Mouse (Mus musculus) intestine, postnatal 0 days (tissue): ENCODE measurements around the gene Doc2b. TPM values are rescaled to one million over a fixed set of nuclear protein-coding genes. Genes with fewer than 3 reads are reported as not detected.

ENCODE experiments used
- ATAC-seq: fragments of 200-750 bp; cut with Nextera tagmentation; 2 replicates; pipeline ENCODE4 v1.8.0; 2017; ENCODE audit warnings: mild to moderate bottlenecking, moderate TSS enrichment, moderate library complexity
- H3K27ac ChIP-seq: fragments of 300-500 bp; sonication (generic); 2 replicates; pipeline ENCODE4 v1.5.1; 2014; ENCODE audit warnings: mild to moderate bottlenecking, low read depth, low read length, moderate library complexity
- H3K27me3 ChIP-seq: fragments of 300-500 bp; sonication (generic); replicated peaks from 2 replicates; pipeline ENCODE4 v1.6.1; 2014; ENCODE audit warnings: low read length, mixed read lengths; ENCODE audit not compliant: control insufficient read depth, insufficient read depth
- H3K36me3 ChIP-seq: fragments of 300-500 bp; sonication (generic); 2 replicates; pipeline ENCODE4 v1.6.1; 2014; ENCODE audit warnings: mild to moderate bottlenecking, moderate library complexity; ENCODE audit not compliant: control insufficient read depth, insufficient read depth
- H3K4me1 ChIP-seq: fragments of 300-500 bp; sonication (generic); replicated peaks from 2 replicates; pipeline ENCODE4 v1.6.1; 2014; ENCODE audit warnings: antibody characterized with exemption, low read length, mixed read lengths; ENCODE audit not compliant: control insufficient read depth, insufficient read depth
- H3K4me2 ChIP-seq: fragments of 300-500 bp; sonication (generic); replicated peaks from 2 replicates; pipeline ENCODE4 v1.6.1; 2014; ENCODE audit warnings: low read depth, mild to moderate bottlenecking, moderate library complexity
- H3K4me3 ChIP-seq: fragments of 300-500 bp; sonication (generic); 2 replicates; pipeline ENCODE4 v1.5.1; 2014; ENCODE audit warnings: low read depth, low read length
- H3K9ac ChIP-seq: fragments of 300-500 bp; sonication (generic); 2 replicates; pipeline ENCODE4 v1.6.1; 2014; ENCODE audit warnings: mild to moderate bottlenecking, low read depth, low read length
- H3K9me3 ChIP-seq: fragments of 300-500 bp; sonication (generic); 2 replicates; pipeline ENCODE4 v1.6.1; 2016; ENCODE audit warnings: mixed run types; ENCODE audit not compliant: control insufficient read depth
- CTCF ChIP-seq: sonication (generic); IDR thresholded peaks from 2 replicates; pipeline ENCODE4 v1.5.1; 2016; ENCODE audit warnings: low read depth, mild to moderate bottlenecking, control low read depth, antibody characterized with exemption, moderate library complexity
- WGBS: fragments of 180-500 bp; shearing (Covaris S2); extraction: QIAGEN DNeasy Blood & Tissue Kit; methylation state at CpG from one replicate; pipeline ENCODE4 v1.1.7; 2014; 5-methylcytosine and 5-hydroxymethylcytosine counted together
- polyA plus RNA-seq: library from polyadenylated mRNA; unstranded; fragments of >200 nt; fragmentation: Nextera tagmentation; extraction: Ambion mirVana; gene quantifications from 2 replicates; pipeline ENCODE4 v1.2.1, GENCODE M21; 2015

Doc2b gene
- polyA plus RNA-seq, 1 experiment from 2014 or later, result 0.72 TPM

GRCm38 (mm10) chr11:75764521-75765023 lies 31.3 kb downstream of the Doc2b start:
- Histone ChIP-seq H3K9ac (no peak overlapping the region), H3K4me1 (no peaks in the 10 kb centered on the region), H3K9me3 (no peaks in the 10 kb centered on the region), H3K27ac (no peak overlapping the region), H3K36me3 (peaks cover 60% of the 10 kb centered on the region), H3K4me3 (no peak overlapping the region), H3K4me2 (no peak overlapping the region), H3K27me3 (no peaks in the 10 kb centered on the region)
- TF ChIP-seq CTCF, result no peak
- no peak for ATAC-seq
- 85% methylated on average over 4 of the region's 4 CpGs for WGBS

- no peak overlapping the region for H3K27ac ChIP-seq
- no peaks in the 10 kb centered on the region for H3K9me3 ChIP-seq
- H3K36me3 ChIP-seq, result peaks cover 72% of the 10 kb centered on the region
- H3K27me3 ChIP-seq, result no peaks in the 10 kb centered on the region
- H3K4me2 ChIP-seq, result no peak overlapping the region
- H3K4me1 ChIP-seq, result no peaks in the 10 kb centered on the region
- TF ChIP-seq CTCF, result no peak
- no peak overlapping the region for H3K9ac ChIP-seq
- ATAC-seq, result no peak
- H3K4me3 ChIP-seq, result no peak overlapping the region
- 50% methylated on average over 2 of the region's 2 CpGs for WGBS
Measured at GRCm38 (mm10) chr11:75762708-75763107, 33.1 kb downstream of the Doc2b start.

GRCm38 (mm10) chr11:75760785-75761184 lies 35.1 kb downstream of the Doc2b start:
- Histone ChIP-seq H3K4me3 (no peak overlapping the region), H3K36me3 (peaks cover 71% of the 10 kb centered on the region), H3K4me2 (no peak overlapping the region), H3K9ac (no peak overlapping the region), H3K9me3 (no peaks in the 10 kb centered on the region), H3K27ac (no peak overlapping the region), H3K27me3 (no peaks in the 10 kb centered on the region), H3K4me1 (no peaks in the 10 kb centered on the region)
- WGBS, result 90% methylated on average over 5 of the region's 5 CpGs
- TF ChIP-seq CTCF, result no peak
- ATAC-seq, result no peak

- 86% methylated on average over 1 of the region's 1 CpGs for WGBS
- Histone ChIP-seq H3K27ac (no peak overlapping the region), H3K4me3 (no peak overlapping the region), H3K36me3 (peaks cover 56% of the 10 kb centered on the region), H3K9ac (no peak overlapping the region), H3K4me2 (no peak overlapping the region), H3K27me3 (no peaks in the 10 kb centered on the region), H3K4me1 (no peaks in the 10 kb centered on the region), H3K9me3 (no peaks in the 10 kb centered on the region)
- no peak for ATAC-seq
- TF ChIP-seq CTCF, result no peak
Measured at GRCm38 (mm10) chr11:75758553-75758952, 37.3 kb downstream of the Doc2b start.

GRCm38 (mm10) chr11:75756687-75757086 lies 39.2 kb downstream of the Doc2b start:
- Histone ChIP-seq H3K4me3 (no peak overlapping the region), H3K4me1 (no peaks in the 10 kb centered on the region), H3K9ac (no peak overlapping the region), H3K27me3 (no peaks in the 10 kb centered on the region), H3K27ac (no peak overlapping the region), H3K4me2 (no peak overlapping the region), H3K36me3 (peaks cover 44% of the 10 kb centered on the region), H3K9me3 (no peaks in the 10 kb centered on the region)
- TF ChIP-seq CTCF, result peak; percentile 10; the same call in 1 of the 2 replicates
- 81% methylated on average over 8 of the region's 8 CpGs for WGBS
- ATAC-seq, result no peak

GRCm38 (mm10) chr11:75751082-75751481 lies 44.8 kb downstream of the Doc2b start:
- H3K9ac ChIP-seq, result no peak overlapping the region
- no peaks in the 10 kb centered on the region for H3K9me3 ChIP-seq
- no peak for ATAC-seq
- no peak overlapping the region for H3K4me3 ChIP-seq
- H3K4me1 ChIP-seq, result 0 out of 2 replicates have a peak, but pooled peaks cover 3% of the 10 kb centered on the region
- peaks cover 8% of the 10 kb centered on the region; the same call in 1 of the 2 replicates for H3K36me3 ChIP-seq
- H3K4me2 ChIP-seq, result no peak overlapping the region
- no peaks in the 10 kb centered on the region for H3K27me3 ChIP-seq
- 66% methylated on average over 4 of the region's 4 CpGs for WGBS
- peak; percentile 51 for TF ChIP-seq CTCF
- H3K27ac ChIP-seq, result no peak overlapping the region

GRCm38 (mm10) chr11:75750537-75750936 lies 45.3 kb downstream of the Doc2b start:
- no peak overlapping the region for H3K9ac ChIP-seq
- H3K9me3 ChIP-seq, result no peaks in the 10 kb centered on the region
- 0 out of 2 replicates have a peak, but pooled peaks have one; percentile 25 for TF ChIP-seq CTCF
- peaks cover 2% of the 10 kb centered on the region; the same call in 1 of the 2 replicates for H3K36me3 ChIP-seq
- H3K27me3 ChIP-seq, result no peaks in the 10 kb centered on the region
- 0 out of 2 replicates have a peak, but pooled peaks cover 3% of the 10 kb centered on the region for H3K4me1 ChIP-seq
- no peak overlapping the region for H3K27ac ChIP-seq
- WGBS, result 39% methylated on average over 1 of the region's 1 CpGs
- no peak overlapping the region for H3K4me2 ChIP-seq
- ATAC-seq, result no peak
- no peak overlapping the region for H3K4me3 ChIP-seq
